Mouse (Mus musculus): ENCODE data around the gene Strn3.

Strn3 gene
- long read RNA-seq, experiment 1, partial matches to known transcripts: 5 of 8 reads
- long read RNA-seq, experiment 1, other reads (novel, unspliced or antisense): 3 of 8 reads
- long read RNA-seq, experiment 2, partial matches to known transcripts: 2 of 7 reads
- long read RNA-seq, experiment 2, other reads (novel, unspliced or antisense): 4 of 7 reads

DNA sequence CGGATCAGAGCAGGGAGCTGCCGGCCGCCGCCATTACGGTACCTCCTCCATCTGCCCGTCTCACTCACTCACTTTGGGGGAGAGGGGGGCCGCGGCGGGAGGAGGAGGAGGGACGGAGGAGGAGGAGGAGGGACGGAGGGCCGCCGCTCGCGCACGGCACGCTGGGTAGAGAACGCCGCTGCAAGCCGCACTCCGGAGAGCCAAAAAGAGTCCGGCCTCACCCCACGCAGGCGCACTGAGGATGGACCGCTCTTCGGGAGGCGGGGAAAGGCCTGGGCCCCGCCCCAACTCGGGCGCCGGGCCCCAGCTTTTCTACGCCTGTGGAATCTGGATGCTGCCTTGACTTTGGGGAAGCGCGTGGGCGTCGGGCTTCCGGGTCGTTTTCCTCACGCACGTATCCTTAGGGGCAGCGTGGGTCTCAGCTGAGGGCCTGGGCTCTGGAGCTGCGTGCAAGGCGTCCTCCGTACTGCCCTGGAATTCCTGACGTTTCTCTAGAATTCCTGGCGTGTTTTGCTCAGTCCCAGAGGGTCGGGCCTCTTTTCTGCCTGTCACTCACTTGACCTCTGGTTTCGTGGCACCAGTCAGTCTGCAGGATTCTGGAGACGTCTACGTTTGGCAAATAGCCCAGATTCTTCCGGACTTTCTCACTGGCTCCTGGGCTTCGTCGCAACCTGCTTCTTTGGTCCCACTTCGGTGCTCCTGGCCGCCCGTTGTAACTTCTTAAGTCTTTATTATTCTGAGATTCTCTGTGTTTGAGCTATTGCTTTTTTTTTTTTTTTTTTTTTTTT lies at the start of gene Strn3:
TSS of gene Strn3 (minus strand) at position 53 of the 788 bp plus-strand sequence.
- intact Hi-C loops (cut with DNase I): loop anchor here (5.0 kb wide), 1 partner anchor 40 kb away; no protein-coding TSS in a partner anchor

- intact Hi-C loops (cut with DNase I): no loop called here
Observed at GRCm38 (mm10) chr12:51736807-51737206, 45.1 kb upstream of the Strn3 start.

GRCm38 (mm10) chr12:51736381-51736780 lies 44.7 kb upstream of the Strn3 start:
- intact Hi-C loops (cut with DNase I): no loop called here

DNA sequence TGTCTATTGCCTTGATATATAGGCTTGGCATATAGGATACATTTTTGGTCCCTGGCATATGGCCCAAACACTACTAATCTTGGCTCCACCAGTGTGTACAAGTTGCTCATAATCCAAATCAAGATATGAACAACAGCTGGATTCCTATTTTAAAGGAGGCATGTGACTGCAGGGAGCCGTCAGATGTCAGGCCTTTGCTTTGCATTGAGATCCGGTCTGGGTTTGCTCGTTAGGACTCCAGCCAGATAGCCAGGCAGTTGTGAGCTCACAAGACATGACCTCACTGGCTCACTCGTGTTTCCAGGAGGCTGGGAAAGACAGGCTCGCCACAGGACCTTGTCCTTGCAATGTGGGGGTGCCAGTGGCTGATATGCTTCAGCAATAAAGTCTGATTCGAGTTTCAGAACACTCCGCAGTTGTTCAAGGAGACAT lies 44.2 kb upstream of the Strn3 start:
- intact Hi-C loops (cut with DNase I): no loop called here

DNA sequence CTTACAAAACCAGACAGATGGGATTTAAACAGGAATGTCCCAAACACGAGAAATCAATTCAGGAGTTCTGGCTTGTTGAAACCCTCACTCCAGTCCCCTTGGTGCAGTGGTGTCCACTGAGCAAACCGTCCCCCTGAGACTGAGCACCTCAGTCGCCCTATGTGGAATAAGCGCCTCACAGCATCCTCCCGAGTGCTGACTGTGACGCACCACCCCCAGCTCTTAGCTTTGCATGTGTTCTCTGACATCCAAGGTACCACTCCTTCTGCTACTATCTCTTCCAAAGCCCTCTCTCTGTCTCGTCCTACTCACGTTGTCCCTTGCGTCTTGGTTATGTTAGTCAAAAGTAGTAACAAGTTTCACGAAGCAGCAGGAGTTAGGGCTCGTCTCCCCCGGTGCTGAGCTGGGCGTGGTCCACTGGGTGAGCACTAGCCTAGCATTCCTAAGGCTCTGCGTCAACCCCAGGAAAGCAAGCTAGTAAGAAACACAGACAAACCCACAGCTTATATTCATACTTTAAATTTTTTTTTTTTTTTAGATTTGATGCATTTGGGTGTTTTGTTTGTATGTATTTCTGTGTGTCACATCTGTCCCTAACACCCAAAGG lies 43.0 kb upstream of the Strn3 start:
- intact Hi-C loops (cut with DNase I): loop anchor here (5.0 kb wide), 1 partner anchor 42 kb away; the partner anchor contains the start of genes Ap4s1 and Strn3

GRCm38 (mm10) chr12:51729827-51730226 lies 38.1 kb upstream of the Strn3 start:
- intact Hi-C loops (cut with DNase I): loop anchor here (5.0 kb wide), 1 partner anchor 38 kb away; the partner anchor contains the start of genes Ap4s1 and Strn3

DNA sequence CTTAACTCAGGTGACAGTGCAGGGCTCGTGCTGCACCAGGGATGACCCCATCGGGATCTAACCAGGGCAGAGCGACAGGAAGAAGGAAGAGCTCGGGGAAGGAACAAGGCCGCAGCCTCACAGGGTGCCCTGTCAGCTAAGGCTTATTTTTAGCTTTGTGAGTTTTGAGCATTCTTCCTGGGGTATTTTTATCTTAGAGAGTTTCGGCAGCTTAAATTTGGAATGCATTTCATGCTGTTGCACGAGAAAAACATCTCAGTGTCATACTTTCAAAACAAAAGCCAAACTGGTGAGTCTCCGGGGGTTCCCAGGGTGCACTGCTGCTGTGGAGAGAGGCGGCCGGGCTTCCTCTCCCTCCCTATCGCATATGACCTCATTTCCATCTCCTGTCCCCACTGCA lies 37.4 kb upstream of the Strn3 start:
- intact Hi-C loops (cut with DNase I): no loop called here

DNA sequence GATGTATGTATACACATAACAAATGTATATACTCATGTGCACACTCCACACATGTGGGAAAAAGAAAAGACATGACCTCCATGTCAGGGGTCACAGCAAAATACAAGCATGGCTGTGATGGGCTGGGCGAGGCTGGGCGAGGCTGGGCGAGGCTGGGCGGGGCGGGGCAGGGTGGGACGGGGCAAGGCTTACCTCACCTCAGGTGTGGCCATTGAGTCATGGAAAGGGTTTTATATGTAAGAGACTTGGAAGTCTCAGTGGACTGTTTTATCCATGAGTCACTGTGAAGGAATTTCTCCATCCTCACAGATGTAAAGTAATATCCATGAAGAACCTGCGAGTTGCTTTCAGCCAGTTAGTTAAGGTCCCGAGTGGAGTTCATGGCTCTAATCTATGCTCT lies 30.1 kb upstream of the Strn3 start:
- intact Hi-C loops (cut with DNase I): no loop called here

GRCm38 (mm10) chr12:51718617-51719016 lies 26.9 kb upstream of the Strn3 start:
- intact Hi-C loops (cut with DNase I): no loop called here

GRCm38 (mm10) chr12:51712685-51713084 lies 21.0 kb upstream of the Strn3 start:
- intact Hi-C loops (cut with DNase I): no loop called here

GRCm38 (mm10) chr12:51710154-51710553 lies 18.5 kb upstream of the Strn3 start:
- intact Hi-C loops (cut with DNase I): no loop called here

- intact Hi-C loops (cut with DNase I): no loop called here
Observed at GRCm38 (mm10) chr12:51709741-51710140, 18.0 kb upstream of the Strn3 start.

GRCm38 (mm10) chr12:51708941-51709686 lies 17.4 kb upstream of the Strn3 start:
- intact Hi-C loops (cut with DNase I): no loop called here

GRCm38 (mm10) chr12:51706673-51707235 lies 15.1 kb upstream of the Strn3 start:
- intact Hi-C loops (cut with DNase I): no loop called here

GRCm38 (mm10) chr12:51705778-51706177 lies 14.1 kb upstream of the Strn3 start:
- intact Hi-C loops (cut with DNase I): no loop called here

DNA sequence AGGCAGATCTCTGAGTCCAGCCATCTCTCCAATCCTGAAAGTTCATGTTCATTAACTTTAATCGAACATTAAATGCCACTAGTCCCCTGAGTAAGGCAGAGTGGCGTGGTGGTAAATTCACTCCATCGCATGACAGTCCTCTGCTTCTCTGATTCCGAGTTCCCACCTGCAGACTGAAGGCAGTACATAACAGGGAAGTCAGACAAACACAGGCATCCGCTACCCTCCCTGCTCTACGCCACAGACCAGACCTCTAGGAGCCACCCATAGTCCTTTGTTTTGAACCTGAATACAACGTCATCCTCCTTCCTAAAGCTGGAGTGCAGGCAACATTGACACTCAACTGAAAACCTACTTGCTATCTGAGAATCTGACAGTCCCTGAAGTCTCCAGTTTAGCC lies 12.9 kb upstream of the Strn3 start:
- intact Hi-C loops (cut with DNase I): no loop called here

GRCm38 (mm10) chr12:51703859-51704258 lies 12.2 kb upstream of the Strn3 start:
- intact Hi-C loops (cut with DNase I): no loop called here

GRCm38 (mm10) chr12:51701723-51702122 lies 10.0 kb upstream of the Strn3 start:
- intact Hi-C loops (cut with DNase I): no loop called here

GRCm38 (mm10) chr12:51699623-51700393 lies 8.1 kb upstream of the Strn3 start:
- intact Hi-C loops (cut with DNase I): no loop called here

- intact Hi-C loops (cut with DNase I): no loop called here
Observed at GRCm38 (mm10) chr12:51696157-51696556, 4.5 kb upstream of the Strn3 start.
